Mouse (Mus musculus): ENCODE results near the gene Plaa. TPM values are rescaled to one million over a fixed set of nuclear protein-coding genes. Genes with fewer than 3 reads are reported as not detected.

Plaa gene
- polyA plus RNA-seq, 1 experiment from 2014 or later, result 77.1 TPM

GRCm38 (mm10) chr4:94605591-94605990 is 2.5 kb upstream of the Plaa start:
- Histone ChIP-seq H3K9me3 (ENCODE audit: control insufficient read depth, low read length) (no peaks in the 10 kb centered on the region), H3K9ac (ENCODE audit: low read depth, low read length) (no peak overlapping the region), H3K4me2 (no peak overlapping the region)

GRCm38 (mm10) chr4:94604452-94605019 is 1.5 kb upstream of the Plaa start:
- Histone ChIP-seq H3K4me1 (replicated peaks; ENCODE audit: control insufficient read depth, insufficient read depth, low read length) (peaks cover 5% of the 10 kb centered on the region; the same call in 1 of the 2 replicates), H3K9ac (ENCODE audit: low read depth, low read length) (no peak overlapping the region), H3K4me3 (ENCODE audit: low read depth, low read length) (peak overlapping the region; percentile 73; the same call in 1 of the 2 replicates), H3K27me3 (replicated peaks; ENCODE audit: control insufficient read depth, insufficient read depth, low read length) (no peaks in the 10 kb centered on the region), H3K4me2 (peak overlapping the region; percentile 65), H3K27ac (ENCODE audit: low read depth, low read length) (no peak overlapping the region), H3K9me3 (ENCODE audit: control insufficient read depth, low read length) (no peaks in the 10 kb centered on the region), H3K36me3 (ENCODE audit: control insufficient read depth, insufficient read depth, low read length) (no peaks in the 10 kb centered on the region)
- WGBS, result 74% methylated on average over 2 of the region's 2 CpGs
- ATAC-seq (replicated peaks; ENCODE audit: low FRiP score), result no peak
- DNase-seq (ENCODE audit: low spot score), result no peak

More at GRCm38 (mm10) chr4:94605591-94605990, 2.5 kb upstream of the Plaa start:
- Histone ChIP-seq H3K4me1 (replicated peaks; ENCODE audit: control insufficient read depth, insufficient read depth, low read length) (peaks cover 5% of the 10 kb centered on the region), H3K4me3 (ENCODE audit: low read depth, low read length) (no peak overlapping the region), H3K27me3 (replicated peaks; ENCODE audit: control insufficient read depth, insufficient read depth, low read length) (no peaks in the 10 kb centered on the region), H3K36me3 (ENCODE audit: control insufficient read depth, insufficient read depth, low read length) (no peaks in the 10 kb centered on the region), H3K27ac (ENCODE audit: low read depth, low read length) (no peak overlapping the region)
- WGBS, result 88% methylated on average over 2 of the region's 2 CpGs
- DNase-seq (ENCODE audit: low spot score) (no peak), ATAC-seq (replicated peaks; ENCODE audit: low FRiP score) (no peak)

- no peak for DNase-seq (ENCODE audit: low spot score)
- peak overlapping the region; percentile 83 for H3K4me2 ChIP-seq
These were observed 481 bp downstream of the Plaa start for GRCm38 (mm10) chr4:94602496-94603030.

GRCm38 (mm10) chr4:94601395-94601794 is 1.6 kb downstream of the Plaa start:
- Histone ChIP-seq H3K4me3 (ENCODE audit: low read depth, low read length) (peak overlapping the region; percentile 73), H3K36me3 (ENCODE audit: control insufficient read depth, insufficient read depth, low read length) (no peaks in the 10 kb centered on the region), H3K4me1 (replicated peaks; ENCODE audit: control insufficient read depth, insufficient read depth, low read length) (peaks cover 5% of the 10 kb centered on the region; the same call in 1 of the 2 replicates), H3K9me3 (ENCODE audit: control insufficient read depth, low read length) (no peaks in the 10 kb centered on the region), H3K27ac (ENCODE audit: low read depth, low read length) (no peak overlapping the region), H3K4me2 (peak overlapping the region; percentile 83), H3K9ac (ENCODE audit: low read depth, low read length) (no peak overlapping the region), H3K27me3 (replicated peaks; ENCODE audit: control insufficient read depth, insufficient read depth, low read length) (no peaks in the 10 kb centered on the region)
- DNase-seq (ENCODE audit: low spot score) (no peak), ATAC-seq (replicated peaks; ENCODE audit: low FRiP score) (no peak)
- WGBS, result 83% methylated on average over 4 of the region's 4 CpGs

More at GRCm38 (mm10) chr4:94602496-94603030, 481 bp downstream of the Plaa start:
- H3K4me1 ChIP-seq (replicated peaks; ENCODE audit: control insufficient read depth, insufficient read depth, low read length), result peaks cover 5% of the 10 kb centered on the region; the same call in 1 of the 2 replicates
- no peak; the same call in 1 of the 2 replicates for ATAC-seq (replicated peaks; ENCODE audit: low FRiP score)
- no peaks in the 10 kb centered on the region for H3K36me3 ChIP-seq (ENCODE audit: control insufficient read depth, insufficient read depth, low read length)
- peak overlapping the region; percentile 97 for H3K9ac ChIP-seq (ENCODE audit: low read depth, low read length)
- no peaks in the 10 kb centered on the region for H3K27me3 ChIP-seq (replicated peaks; ENCODE audit: control insufficient read depth, insufficient read depth, low read length)
- under 1% methylated on average over 33 of the region's 33 CpGs for WGBS
- no peaks in the 10 kb centered on the region for H3K9me3 ChIP-seq (ENCODE audit: control insufficient read depth, low read length)
- peak overlapping the region; percentile 57 for H3K27ac ChIP-seq (ENCODE audit: low read depth, low read length)
- H3K4me3 ChIP-seq (ENCODE audit: low read depth, low read length), result peak overlapping the region; percentile 73

GRCm38 (mm10) chr4:94592709-94593108 is 10.3 kb downstream of the Plaa start:
- Histone ChIP-seq H3K36me3 (ENCODE audit: control insufficient read depth, insufficient read depth, low read length) (no peaks in the 10 kb centered on the region), H3K9ac (ENCODE audit: low read depth, low read length) (no peak overlapping the region), H3K27me3 (replicated peaks; ENCODE audit: control insufficient read depth, insufficient read depth, low read length) (no peaks in the 10 kb centered on the region), H3K9me3 (ENCODE audit: control insufficient read depth, low read length) (no peaks in the 10 kb centered on the region), H3K4me2 (no peak overlapping the region), H3K4me3 (ENCODE audit: low read depth, low read length) (no peak overlapping the region), H3K4me1 (replicated peaks; ENCODE audit: control insufficient read depth, insufficient read depth, low read length) (peaks cover 11% of the 10 kb centered on the region), H3K27ac (ENCODE audit: low read depth, low read length) (no peak overlapping the region)
- DNase-seq (ENCODE audit: low spot score) (no peak), ATAC-seq (replicated peaks; ENCODE audit: low FRiP score) (no peak)

GRCm38 (mm10) chr4:94591765-94592381 is 11.2 kb downstream of the Plaa start:
- 0 out of 2 replicates have a peak overlapping the region, but pooled peaks have one; percentile 7 for H3K4me2 ChIP-seq
- WGBS, result 59% methylated on average over 4 of the region's 4 CpGs
- DNase-seq (ENCODE audit: low spot score) (no peak), ATAC-seq (replicated peaks; ENCODE audit: low FRiP score) (no peak)
- H3K36me3 ChIP-seq (ENCODE audit: control insufficient read depth, insufficient read depth, low read length), result no peaks in the 10 kb centered on the region
- no peaks in the 10 kb centered on the region for H3K9me3 ChIP-seq (ENCODE audit: control insufficient read depth, low read length)
- no peak overlapping the region for H3K4me3 ChIP-seq (ENCODE audit: low read depth, low read length)
- H3K27ac ChIP-seq (ENCODE audit: low read depth, low read length), result no peak overlapping the region
- no peak overlapping the region for H3K9ac ChIP-seq (ENCODE audit: low read depth, low read length)
- no peaks in the 10 kb centered on the region for H3K27me3 ChIP-seq (replicated peaks; ENCODE audit: control insufficient read depth, insufficient read depth, low read length)
- H3K4me1 ChIP-seq (replicated peaks; ENCODE audit: control insufficient read depth, insufficient read depth, low read length), result peaks cover 11% of the 10 kb centered on the region

GRCm38 (mm10) chr4:94572677-94573076 is 30.4 kb downstream of the Plaa start:
- H3K27ac ChIP-seq (ENCODE audit: low read depth, low read length), result no peak overlapping the region
- H3K9ac ChIP-seq (ENCODE audit: low read depth, low read length), result no peak overlapping the region
- no peak overlapping the region for H3K4me3 ChIP-seq (ENCODE audit: low read depth, low read length)
- peaks cover 6% of the 10 kb centered on the region; the same call in 1 of the 2 replicates for H3K36me3 ChIP-seq (ENCODE audit: control insufficient read depth, insufficient read depth, low read length)
- ATAC-seq (replicated peaks; ENCODE audit: low FRiP score) (no peak), DNase-seq (ENCODE audit: low spot score) (no peak)
- 87% methylated on average over 4 of the region's 4 CpGs for WGBS
- no peak overlapping the region for H3K4me2 ChIP-seq
- H3K4me1 ChIP-seq (replicated peaks; ENCODE audit: control insufficient read depth, insufficient read depth, low read length), result no peaks in the 10 kb centered on the region
- no peaks in the 10 kb centered on the region for H3K27me3 ChIP-seq (replicated peaks; ENCODE audit: control insufficient read depth, insufficient read depth, low read length)
- no peaks in the 10 kb centered on the region for H3K9me3 ChIP-seq (ENCODE audit: control insufficient read depth, low read length)

- H3K36me3 ChIP-seq (ENCODE audit: control insufficient read depth, insufficient read depth, low read length), result no peaks in the 10 kb centered on the region; the same call in 1 of the 2 replicates
- no peaks in the 10 kb centered on the region for H3K27me3 ChIP-seq (replicated peaks; ENCODE audit: control insufficient read depth, insufficient read depth, low read length)
- H3K4me3 ChIP-seq (ENCODE audit: low read depth, low read length), result no peak overlapping the region
- peak; percentile 77 for ATAC-seq (replicated peaks; ENCODE audit: low FRiP score)
- no peak overlapping the region for H3K27ac ChIP-seq (ENCODE audit: low read depth, low read length)
- H3K9ac ChIP-seq (ENCODE audit: low read depth, low read length), result no peak overlapping the region
- H3K9me3 ChIP-seq (ENCODE audit: control insufficient read depth, low read length), result no peaks in the 10 kb centered on the region
- H3K4me2 ChIP-seq, result no peak overlapping the region
- DNase-seq (ENCODE audit: low spot score), result no peak
- H3K4me1 ChIP-seq (replicated peaks; ENCODE audit: control insufficient read depth, insufficient read depth, low read length), result no peaks in the 10 kb centered on the region; the same call in 1 of the 2 replicates
These were observed 38.7 kb downstream of the Plaa start for GRCm38 (mm10) chr4:94564297-94564696.
